Mouse (Mus musculus) thymus, adult 2 months (tissue): ENCODE results near the gene Tstd1. TPM values are rescaled to one million over a fixed set of nuclear protein-coding genes. Genes with fewer than 3 reads are reported as not detected.

Source experiments
- DNase-seq: peaks from one replicate; pipeline ENCODE4 v3.0.0; 2021
- H3K27ac ChIP-seq: fragments of 200-500 bp; 2 replicates; pipeline ENCODE4 v1.5.1; 2012; ENCODE audit warnings: low read length, control low read depth; ENCODE audit not compliant: control insufficient read depth, insufficient read depth
- H3K27me3 ChIP-seq: fragments of 200-500 bp; 2 replicates; pipeline ENCODE4 v1.6.1; 2012; ENCODE audit warnings: mild to moderate bottlenecking, low read length, moderate library complexity, mixed read lengths; ENCODE audit not compliant: control insufficient read depth, insufficient read depth
- H3K36me3 ChIP-seq: fragments of 200-500 bp; 2 replicates; pipeline ENCODE4 v1.6.1; 2012; ENCODE audit warnings: mild to moderate bottlenecking, low read length, moderate library complexity; ENCODE audit not compliant: control insufficient read depth, insufficient read depth
- H3K4me1 ChIP-seq: fragments of 200-500 bp; replicated peaks from 2 replicates; pipeline ENCODE4 v1.6.1; 2012; ENCODE audit warnings: low read length; ENCODE audit not compliant: control insufficient read depth, insufficient read depth
- H3K4me3 ChIP-seq: fragments of 200-500 bp; 2 replicates; pipeline ENCODE4 v1.5.1; 2012; ENCODE audit warnings: mild to moderate bottlenecking, low read length, control low read depth, moderate library complexity; ENCODE audit not compliant: control insufficient read depth, insufficient read depth
- CTCF ChIP-seq: fragments of 200-500 bp; IDR thresholded peaks from 2 replicates; pipeline ENCODE4 v1.5.1; 2012; ENCODE audit warnings: mild to moderate bottlenecking, control low read depth, low read length, moderate library complexity, borderline replicate concordance; ENCODE audit not compliant: control insufficient read depth, poor library complexity, insufficient read depth; ENCODE audit errors: extremely low read depth
- POLR2A ChIP-seq: fragments of 200-500 bp; IDR thresholded peaks from 2 replicates; pipeline ENCODE4 v1.6.1; 2012; ENCODE audit warnings: mild to moderate bottlenecking, low read length, control low read depth, moderate library complexity; ENCODE audit not compliant: control insufficient read depth, poor library complexity, insufficient read depth; ENCODE audit errors: extremely low read depth
- WGBS: fragments of 180-500 bp; shearing (Covaris S2); methylation state at CpG from one replicate; pipeline ENCODE4 v1.1.7; 2018; 5-methylcytosine and 5-hydroxymethylcytosine counted together
- polyA plus RNA-seq: library from polyadenylated mRNA; depleted of rRNA; stranded (reverse); fragments of >200 nt; gene quantifications from 2 replicates; pipeline ENCODE4 v1.2.3, GENCODE M21; 2012; rRNA removed

Tstd1 gene
- polyA plus RNA-seq, 1 experiment = 6.1 TPM

DNA sequence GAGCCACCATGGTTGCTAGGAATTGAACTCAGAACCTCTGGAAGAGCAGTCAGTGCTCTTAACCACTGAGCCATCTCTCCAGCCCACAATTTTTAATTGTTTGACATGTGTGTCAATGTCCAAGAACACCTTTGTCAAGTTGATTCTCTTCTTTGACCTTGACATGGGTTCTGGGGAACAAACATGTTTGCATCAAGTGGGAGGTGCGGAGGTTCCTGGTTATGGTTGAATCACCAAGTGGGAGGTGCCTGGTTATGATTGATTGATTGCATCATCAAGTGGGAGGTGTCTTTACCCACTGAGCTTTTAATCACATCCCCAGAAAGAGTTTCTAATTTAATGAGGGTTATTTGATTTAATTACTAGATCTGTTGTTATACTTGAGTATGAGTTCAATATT is 38.9 kb downstream of the Tstd1 start:
- Histone ChIP-seq H3K4me3 (no peak overlapping the region), H3K4me1 (no peaks in the 10 kb centered on the region), H3K36me3 (no peaks in the 10 kb centered on the region), H3K27me3 (no peaks in the 10 kb centered on the region), H3K27ac (no peak overlapping the region)
- no peak for DNase-seq
- 97% methylated on average over 1 of the region's 1 CpGs for WGBS
- TF ChIP-seq CTCF (no peak), POLR2A (no peak)

DNA sequence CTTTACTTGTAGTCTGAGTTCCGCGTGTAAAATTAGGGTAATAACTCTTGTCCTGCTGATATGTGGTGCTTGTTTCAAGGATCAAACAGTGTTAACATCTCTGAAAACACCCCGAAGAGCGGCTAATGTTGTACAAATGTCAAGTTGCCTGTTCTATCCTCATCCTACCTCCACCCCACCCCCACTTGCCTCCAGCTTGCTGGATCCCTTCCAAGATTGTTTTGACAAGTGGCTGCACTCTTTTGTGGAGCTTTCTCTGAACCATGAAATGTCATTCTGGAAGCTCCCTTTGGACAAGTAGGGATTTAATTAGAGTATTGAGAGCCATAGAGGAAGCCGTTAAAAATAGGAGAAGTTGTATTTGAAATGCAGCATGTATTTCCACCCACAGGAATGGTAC is 41.1 kb downstream of the Tstd1 start:
- DNase-seq = no peak
- 78% methylated on average over 5 of the region's 5 CpGs for WGBS
- H3K4me1 ChIP-seq = no peaks in the 10 kb centered on the region
- no peaks in the 10 kb centered on the region for H3K27me3 ChIP-seq
- no peak for TF ChIP-seq CTCF
- no peak for TF ChIP-seq POLR2A
- H3K27ac ChIP-seq = no peak overlapping the region
- H3K36me3 ChIP-seq = no peaks in the 10 kb centered on the region
- H3K4me3 ChIP-seq = no peak overlapping the region

GRCm38 (mm10) chr1:171460551-171461503 is 42.2 kb downstream of the Tstd1 start:
- H3K4me3 ChIP-seq = no peak overlapping the region
- no peak overlapping the region for H3K27ac ChIP-seq
- no peak for DNase-seq
- TF ChIP-seq CTCF (no peak), POLR2A (no peak)
- H3K4me1 ChIP-seq = no peaks in the 10 kb centered on the region
- 96% methylated on average over 22 of the region's 22 CpGs for WGBS
- H3K36me3 ChIP-seq = no peaks in the 10 kb centered on the region
- H3K27me3 ChIP-seq = no peaks in the 10 kb centered on the region

DNA sequence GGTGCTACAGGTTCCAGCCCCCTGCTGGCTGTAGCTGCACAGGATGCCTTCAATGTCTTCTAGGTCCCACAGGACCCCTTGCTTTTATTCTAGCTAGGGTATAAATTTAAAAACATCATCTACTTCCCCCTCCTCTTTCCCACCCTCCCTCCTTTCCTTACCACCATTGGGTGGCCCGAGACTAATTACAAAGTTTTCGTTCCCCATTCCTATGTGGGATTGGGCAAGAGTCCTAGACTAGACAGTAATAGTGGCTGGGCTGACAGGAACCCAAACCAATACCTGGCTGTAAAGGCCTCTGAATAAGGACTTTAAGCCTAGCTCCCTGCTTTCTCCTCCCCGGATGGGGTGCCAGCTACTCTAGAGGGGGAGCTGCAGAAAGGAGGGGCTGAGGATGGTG is 44.5 kb downstream of the Tstd1 start:
- Histone ChIP-seq H3K27me3 (no peaks in the 10 kb centered on the region), H3K36me3 (no peaks in the 10 kb centered on the region), H3K4me3 (no peak overlapping the region), H3K27ac (no peak overlapping the region), H3K4me1 (no peaks in the 10 kb centered on the region)
- TF ChIP-seq CTCF (no peak), POLR2A (no peak)
- no peak for DNase-seq
- 89% methylated on average over 3 of the region's 3 CpGs for WGBS

GRCm38 (mm10) chr1:171465749-171466412 is 47.2 kb downstream of the Tstd1 start:
- Histone ChIP-seq H3K27ac (no peak overlapping the region), H3K4me1 (no peaks in the 10 kb centered on the region), H3K4me3 (no peak overlapping the region), H3K27me3 (no peaks in the 10 kb centered on the region), H3K36me3 (no peaks in the 10 kb centered on the region)
- TF ChIP-seq POLR2A (no peak), CTCF (no peak)
- WGBS = 90% methylated on average over 5 of the region's 5 CpGs
- DNase-seq = no peak

GRCm38 (mm10) chr1:171466565-171466964 is 47.9 kb downstream of the Tstd1 start:
- Histone ChIP-seq H3K27me3 (no peaks in the 10 kb centered on the region), H3K36me3 (no peaks in the 10 kb centered on the region), H3K27ac (no peak overlapping the region), H3K4me1 (no peaks in the 10 kb centered on the region), H3K4me3 (no peak overlapping the region)
- 21% methylated on average over 4 of the region's 4 CpGs for WGBS
- TF ChIP-seq POLR2A = no peak
- no peak for TF ChIP-seq CTCF
- DNase-seq = no peak

DNA sequence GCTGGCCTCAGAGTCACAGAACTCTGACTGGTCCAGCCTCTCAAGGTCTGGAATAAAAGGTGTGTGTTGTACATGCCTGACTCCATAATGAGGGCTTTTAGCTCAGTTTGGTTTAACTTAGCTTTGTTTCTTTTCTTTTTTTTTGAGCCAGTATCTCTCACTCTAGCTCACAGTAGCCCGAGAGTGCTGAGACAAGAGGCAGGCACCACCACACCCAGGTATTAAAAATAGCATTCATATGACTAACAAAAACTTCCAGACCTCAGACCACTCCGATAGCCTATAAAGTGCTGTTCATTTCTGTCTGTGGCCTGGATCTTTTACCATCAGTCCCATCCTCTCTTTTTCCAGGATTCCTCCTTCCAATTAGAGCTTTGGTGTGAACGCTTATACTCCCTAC is 51.0 kb downstream of the Tstd1 start:
- no peaks in the 10 kb centered on the region for H3K36me3 ChIP-seq
- TF ChIP-seq POLR2A (no peak), CTCF (no peak)
- no peak overlapping the region for H3K27ac ChIP-seq
- H3K4me3 ChIP-seq = no peak overlapping the region
- 88% methylated on average over 3 of the region's 3 CpGs for WGBS
- no peaks in the 10 kb centered on the region for H3K27me3 ChIP-seq
- H3K4me1 ChIP-seq = no peaks in the 10 kb centered on the region
- DNase-seq = no peak

Other genes starting within 250 kb of the Tstd1 start
- gene Pcp4l1, start 222.6 kb upstream of the Tstd1 start, polyA plus RNA-seq = 4.7 and 7.3 TPM in 2 replicates
- gene Nr1i3, start 204.9 kb upstream of the Tstd1 start, polyA plus RNA-seq = 0.08 and 0.43 TPM in 2 replicates
- gene Tomm40l, start 196.4 kb upstream of the Tstd1 start, polyA plus RNA-seq = 34.7 and 34.9 TPM in 2 replicates
- 1.8 and 49.4 TPM in 2 replicates for gene Apoa2, start 193.8 kb upstream of the Tstd1 start, polyA plus RNA-seq
- 127 and 138 TPM in 2 replicates for gene Fcer1g, start 184.5 kb upstream of the Tstd1 start, polyA plus RNA-seq
- gene Adamts4, start 168.5 kb upstream of the Tstd1 start, polyA plus RNA-seq = 0.73 and 0.90 TPM in 2 replicates
- gene Ndufs2, start 167.5 kb upstream of the Tstd1 start, polyA plus RNA-seq = 131 and 154 TPM in 2 replicates
- 97.0 and 98.9 TPM in 2 replicates for gene B4galt3, start 148.5 kb upstream of the Tstd1 start, polyA plus RNA-seq
- 71.5 and 78.5 TPM in 2 replicates for gene Ppox, start 137.7 kb upstream of the Tstd1 start, polyA plus RNA-seq
- 77.0 and 79.1 TPM in 2 replicates for gene Usp21, start 130.9 kb upstream of the Tstd1 start, polyA plus RNA-seq
- gene Ufc1, start 123.8 kb upstream of the Tstd1 start, polyA plus RNA-seq = 18.5 and 20.2 TPM in 2 replicates
- gene Dedd, start 89.7 kb upstream of the Tstd1 start, polyA plus RNA-seq = 60.8 and 61.5 TPM in 2 replicates
- 48.8 and 52.2 TPM in 2 replicates for gene Nit1, start 73.2 kb upstream of the Tstd1 start, polyA plus RNA-seq
- 15.8 and 16.6 TPM in 2 replicates for gene Pfdn2, start 73.2 kb upstream of the Tstd1 start, polyA plus RNA-seq
- gene Klhdc9, start 58.1 kb upstream of the Tstd1 start, polyA plus RNA-seq = 0.39 and 0.69 TPM in 2 replicates
- gene Nectin4, start 48.8 kb upstream of the Tstd1 start, polyA plus RNA-seq = 2.7 and 3.5 TPM in 2 replicates
- 128 and 141 TPM in 2 replicates for gene Arhgap30, start 29.9 kb upstream of the Tstd1 start, polyA plus RNA-seq
- 177 and 184 TPM in 2 replicates for gene Usf1, start 7.6 kb upstream of the Tstd1 start, polyA plus RNA-seq
- 17.7 and 18.6 TPM in 2 replicates for gene F11r, start 18.7 kb downstream of the Tstd1 start, polyA plus RNA-seq
- gene Alyref2, start 84.6 kb downstream of the Tstd1 start, polyA plus RNA-seq = 5.8 and 6.6 TPM in 2 replicates
- 1.9 and 2.5 TPM in 2 replicates for gene Itln1, start 116.4 kb downstream of the Tstd1 start, polyA plus RNA-seq
- gene Cd244a, start 140.3 kb downstream of the Tstd1 start, polyA plus RNA-seq = 1.8 and 1.9 TPM in 2 replicates
- 30.6 and 32.0 TPM in 2 replicates for gene Ly9, start 188.5 kb downstream of the Tstd1 start, polyA plus RNA-seq
- 4.5 and 6.0 TPM in 2 replicates for gene Slamf7, start 234.2 kb downstream of the Tstd1 start, polyA plus RNA-seq